Mouse (Mus musculus) MEL (cell line): ENCODE data around the gene Cd37. TPM values are rescaled to one million over a fixed set of nuclear protein-coding genes. Genes with fewer than 3 reads are reported as not detected.

Source experiments
- DNase-seq: peaks from one replicate; pipeline ENCODE4 v3.0.0; 2011; ENCODE audit warnings: low read depth, low spot score
- H3K27ac ChIP-seq: 2 replicates; pipeline ENCODE4 v1.5.1; 2012; ENCODE audit warnings: low read depth, mild to moderate bottlenecking, control low read depth, low read length, moderate library complexity; ENCODE audit not compliant: control insufficient read depth
- H3K27me3 ChIP-seq, 2 experiments: fragments of 150-350 bp in 1 of 2; sonication (generic) in 1 of 2; 2 replicates each; pipeline ENCODE4 v1.6.1; 2012; ENCODE audit warnings: low read length in 2 of 2, mild to moderate bottlenecking in 2 of 2, improper control_type of control experiment in 1 of 2, moderate library complexity in 1 of 2; ENCODE audit not compliant: insufficient read depth in 2 of 2, control insufficient read depth in 1 of 2
- H3K36me3 ChIP-seq, 2 experiments: 2 replicates each; pipeline ENCODE4 v1.6.1; 2012 to 2014; ENCODE audit warnings: low read length in 2 of 2, improper control_type of control experiment in 1 of 2, inconsistent platforms in 1 of 2, mild to moderate bottlenecking in 1 of 2; ENCODE audit not compliant: insufficient read depth in 2 of 2, control insufficient read depth in 1 of 2
- H3K4me1 ChIP-seq, 2 experiments: fragments of 150-350 bp in 1 of 2; sonication (generic) in 1 of 2; 2 replicates each; pipeline ENCODE4 v1.6.1; 2012; ENCODE audit warnings: low read length in 2 of 2, improper control_type of control experiment in 1 of 2, mild to moderate bottlenecking in 1 of 2; ENCODE audit not compliant: insufficient read depth in 2 of 2, control insufficient read depth in 1 of 2
- H3K4me3 ChIP-seq, 2 experiments: fragments of 150-350 bp in 1 of 2; sonication (generic) in 1 of 2; 2 replicates each; pipeline ENCODE4 v1.5.1; 2012; ENCODE audit warnings: low read depth in 2 of 2, low read length in 2 of 2, mild to moderate bottlenecking in 2 of 2, moderate library complexity in 2 of 2, control low read depth in 1 of 2, improper control_type of control experiment in 1 of 2; ENCODE audit not compliant: control insufficient read depth in 1 of 2, insufficient read depth in 1 of 2
- H3K79me2 ChIP-seq: 2 replicates; pipeline ENCODE4 v1.6.1; 2012; ENCODE audit warnings: mild to moderate bottlenecking, low read length, moderate library complexity; ENCODE audit not compliant: control insufficient read depth, poor library complexity, insufficient read depth
- H3K9ac ChIP-seq: 2 replicates; pipeline ENCODE4 v1.6.1; 2012; ENCODE audit warnings: low read depth, mild to moderate bottlenecking, control low read depth, low read length, moderate library complexity; ENCODE audit not compliant: control insufficient read depth, poor library complexity, severe bottlenecking
- H3K9me3 ChIP-seq: fragments of 150-350 bp; sonication (generic); replicated peaks from 2 replicates; pipeline ENCODE4 v1.6.1; 2012; ENCODE audit warnings: mild to moderate bottlenecking, low read length, improper control_type of control experiment, moderate library complexity; ENCODE audit not compliant: insufficient read depth
- CHD1 ChIP-seq: IDR thresholded peaks from 2 replicates; pipeline ENCODE4 v1.6.1; 2012; ENCODE audit warnings: low read depth, mild to moderate bottlenecking, inconsistent platforms, low read length, improper control_type of control experiment
- CTCF ChIP-seq, 3 experiments: IDR thresholded peaks in 2 of 3; conservative IDR thresholded peaks in 1 of 3; 2 replicates each; pipeline ENCODE4 v1.5.1; 2011 to 2012; ENCODE audit warnings: low read length in 3 of 3, low read depth in 2 of 3, mild to moderate bottlenecking in 2 of 3, improper control_type of control experiment in 1 of 3, inconsistent platforms in 1 of 3, mixed read lengths in 1 of 3, moderate library complexity in 1 of 3; ENCODE audit not compliant: control insufficient read depth in 1 of 3, insufficient read depth in 1 of 3, poor library complexity in 1 of 3, severe bottlenecking in 1 of 3
- EP300 ChIP-seq, 2 experiments: IDR thresholded peaks; 2 replicates each; pipeline ENCODE4 v1.6.1; 2011; ENCODE audit warnings: improper control_type of control experiment in 2 of 2, low read length in 2 of 2, low read depth in 1 of 2, mild to moderate bottlenecking in 1 of 2
- ETS1 ChIP-seq: IDR thresholded peaks from 2 replicates; pipeline ENCODE4 v1.6.1; 2012; ENCODE audit warnings: low read depth, mild to moderate bottlenecking, inconsistent platforms, low read length, improper control_type of control experiment, moderate library complexity
- GABPA ChIP-seq: IDR thresholded peaks from 2 replicates; pipeline ENCODE4 v1.6.1; 2012; ENCODE audit warnings: low read depth, mild to moderate bottlenecking, inconsistent platforms, low read length, improper control_type of control experiment, moderate library complexity
- HCFC1 ChIP-seq: IDR thresholded peaks from 2 replicates; pipeline ENCODE4 v1.6.1; 2012; ENCODE audit warnings: low read depth, mild to moderate bottlenecking, inconsistent platforms, low read length, improper control_type of control experiment, moderate library complexity
- KAT2A ChIP-seq: conservative IDR thresholded peaks from 2 replicates; pipeline ENCODE4 v1.6.1; 2012; ENCODE audit warnings: low read depth, low read length, improper control_type of control experiment, inconsistent platforms
- MAFK ChIP-seq: IDR thresholded peaks from 2 replicates; pipeline ENCODE4 v1.6.1; 2011; ENCODE audit warnings: low read depth, mild to moderate bottlenecking, low read length, improper control_type of control experiment, borderline replicate concordance
- MAX ChIP-seq: IDR thresholded peaks from 2 replicates; pipeline ENCODE4 v1.6.1; 2011; ENCODE audit warnings: low read length, improper control_type of control experiment
- MEF2A ChIP-seq: IDR thresholded peaks from 2 replicates; pipeline ENCODE4 v1.6.1; 2014; ENCODE audit warnings: low read depth, mild to moderate bottlenecking, inconsistent platforms, low read length, improper control_type of control experiment; ENCODE audit not compliant: poor library complexity, insufficient replicate concordance, severe bottlenecking; ENCODE audit errors: extremely low read depth
- MXI1 ChIP-seq: IDR thresholded peaks from 2 replicates; pipeline ENCODE4 v1.6.1; 2011; ENCODE audit warnings: mild to moderate bottlenecking, low read depth, low read length, improper control_type of control experiment
- MYC ChIP-seq: IDR thresholded peaks from 2 replicates; pipeline ENCODE4 v1.6.1; 2011; ENCODE audit warnings: low read depth, mild to moderate bottlenecking, low read length, improper control_type of control experiment, moderate library complexity
- POLR2A ChIP-seq, 2 experiments: IDR thresholded peaks; 2 replicates each; pipeline ENCODE4 v1.6.1; 2011 to 2012; ENCODE audit warnings: low read length in 2 of 2, mild to moderate bottlenecking in 2 of 2, control low read depth in 1 of 2, improper control_type of control experiment in 1 of 2, low read depth in 1 of 2, moderate library complexity in 1 of 2; ENCODE audit not compliant: control insufficient read depth in 1 of 2, insufficient read depth in 1 of 2, poor library complexity in 1 of 2
- POLR2AphosphoS2 ChIP-seq: IDR thresholded peaks from 2 replicates; pipeline ENCODE4 v1.6.1; 2011; ENCODE audit warnings: low read length, improper control_type of control experiment
- UBTF ChIP-seq: IDR thresholded peaks from 2 replicates; pipeline ENCODE4 v1.6.1; 2012; ENCODE audit warnings: low read depth, mild to moderate bottlenecking, inconsistent platforms, low read length, improper control_type of control experiment, moderate library complexity, borderline replicate concordance; ENCODE audit not compliant: insufficient read depth
- USF2 ChIP-seq, 2 experiments: IDR thresholded peaks; 2 replicates each; pipeline ENCODE4 v1.6.1; 2011 to 2012; ENCODE audit warnings: improper control_type of control experiment in 2 of 2, low read length in 2 of 2, borderline replicate concordance in 1 of 2, inconsistent platforms in 1 of 2, low read depth in 1 of 2, mild to moderate bottlenecking in 1 of 2; ENCODE audit not compliant: insufficient read depth in 1 of 2
- ZC3H11A ChIP-seq: IDR thresholded peaks from 2 replicates; pipeline ENCODE4 v1.6.1; 2012; ENCODE audit warnings: low read depth, mild to moderate bottlenecking, inconsistent platforms, low read length, improper control_type of control experiment
- ZKSCAN1 ChIP-seq: IDR thresholded peaks from 2 replicates; pipeline ENCODE4 v1.6.1; 2012; ENCODE audit warnings: low read depth, mild to moderate bottlenecking, inconsistent platforms, low read length, improper control_type of control experiment, moderate library complexity
- ZMIZ1 ChIP-seq: IDR thresholded peaks from 2 replicates; pipeline ENCODE4 v1.6.1; 2012; ENCODE audit warnings: low read depth, mild to moderate bottlenecking, inconsistent platforms, low read length, improper control_type of control experiment, moderate library complexity
- ZNF384 ChIP-seq: IDR thresholded peaks from 2 replicates; pipeline ENCODE4 v1.6.1; 2012; ENCODE audit warnings: low read depth, mild to moderate bottlenecking, inconsistent platforms, low read length, improper control_type of control experiment
- polyA plus RNA-seq, 2 experiments: library from polyadenylated mRNA; stranded (reverse) in 1 of 2; unstranded in 1 of 2; fragments of >175 nt in 1 of 2; fragments of >200 nt in 1 of 2; gene quantifications; 2 replicates each; pipeline versions ENCODE4 v1.2.1 to v1.2.4; 2012; ENCODE audit warnings: low replicate concordance in 2 of 2, low read depth in 1 of 2; ENCODE audit not compliant: insufficient read length in 2 of 2, insufficient read depth in 1 of 2, missing spikeins in 1 of 2
- total RNA-seq: library from RNA; depleted of rRNA; stranded (reverse); fragments of 300-350 nt; gene quantifications from 2 replicates; pipeline ENCODE4 v1.2.3, GENCODE M21; 2012

Cd37 gene
- total and polyA plus RNA-seq, 3 experiments = 22.4 to 111 TPM; not detected in 1

DNA sequence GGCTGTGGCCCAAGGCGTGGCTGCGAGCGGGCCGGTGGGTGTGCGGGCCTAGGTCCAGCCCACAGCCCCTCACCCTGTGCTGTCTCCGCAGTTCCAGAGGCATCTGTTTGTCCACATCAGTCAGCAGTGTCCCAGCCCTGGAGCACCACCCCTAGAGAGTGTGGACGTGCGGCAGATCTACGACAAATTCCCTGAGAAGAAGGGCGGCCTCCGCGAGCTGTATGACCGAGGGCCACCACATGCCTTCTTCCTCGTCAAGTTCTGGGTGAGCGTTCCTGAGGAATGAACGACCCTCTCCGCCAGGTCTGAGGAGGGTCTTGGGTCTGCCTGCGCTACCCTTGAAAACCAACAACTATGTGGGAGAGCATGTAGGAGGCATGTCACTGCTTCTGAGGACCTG, 10.4 kb downstream of the Cd37 start:
- DNase-seq = no peak
- Histone ChIP-seq H3K27ac (no peak overlapping the region), H3K9ac (no peak overlapping the region), H3K4me1 (no peaks in the 10 kb centered on the region; a peak in 2 of 4 replicates), H3K79me2 (no peaks in the 10 kb centered on the region), H3K9me3 (no peaks in the 10 kb centered on the region), H3K36me3 (0 out of 4 replicates have a peak, but pooled peaks cover 0 to 2% of the 10 kb centered on the region in 2 experiments), H3K27me3 (peaks cover 4 to 5% of the 10 kb centered on the region in 2 experiments), H3K4me3 (no peak overlapping the region)
- TF ChIP-seq POLR2AphosphoS2 (no peak), USF2 (IDR thresholded peaks at IDR 0.05; ENCODE audit: borderline replicate concordance in 1 of 2, insufficient read depth in 1 of 2, low read depth in 1 of 2, low read length in 2 of 2) (no peak), ZKSCAN1 (no peak)

DNA sequence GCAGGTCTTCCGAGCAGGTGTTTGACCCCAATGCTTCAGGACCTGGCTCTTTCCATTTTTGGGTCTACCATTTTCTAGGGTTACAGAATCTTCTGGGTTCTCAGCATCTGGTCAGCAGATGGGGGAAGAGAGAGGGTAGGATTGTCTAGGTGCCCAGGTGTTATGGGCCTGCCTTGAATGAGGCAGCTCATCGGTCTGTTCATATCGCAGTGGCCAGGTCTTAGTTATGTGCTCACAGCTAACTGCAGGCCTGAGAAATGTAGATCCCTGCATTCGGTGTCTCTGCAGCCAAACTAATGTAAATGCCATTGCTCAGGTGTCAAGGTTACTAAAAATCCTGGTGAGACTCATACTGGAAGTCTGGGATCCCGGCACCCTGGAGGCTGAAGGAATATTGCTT, 12.5 kb downstream of the Cd37 start:
- DNase-seq = no peak
- no peak for TF ChIP-seq ZMIZ1
- no peak for TF ChIP-seq ETS1
- TF ChIP-seq MXI1 = no peak
- no peak for TF ChIP-seq MAX
- H3K27me3 ChIP-seq = peaks cover 4 to 5% of the 10 kb centered on the region in 2 experiments

DNA sequence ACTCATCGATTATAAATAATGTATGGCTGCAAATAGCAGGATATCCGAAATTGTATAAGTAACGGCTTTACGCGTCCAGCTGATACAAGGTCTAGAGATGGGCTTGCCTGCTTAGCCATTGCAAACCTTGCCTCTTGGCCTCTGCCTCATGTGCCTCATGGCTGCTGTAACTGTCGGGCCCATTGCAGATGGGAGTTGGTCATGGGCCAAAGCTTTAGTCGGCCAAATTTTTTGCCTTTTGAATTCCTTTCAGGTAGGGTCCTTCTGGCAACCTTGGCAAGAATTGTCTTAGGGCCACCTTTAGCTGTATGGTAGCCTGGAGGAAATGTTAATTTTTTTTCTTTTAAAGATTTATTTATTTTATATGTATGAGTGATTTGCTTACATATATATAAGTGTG, 14.1 kb downstream of the Cd37 start:
- peaks cover 4 to 5% of the 10 kb centered on the region in 2 experiments for H3K27me3 ChIP-seq
- peaks cover 0 to 2% of the 10 kb centered on the region in 2 experiments; a peak in 1 of 4 replicates for H3K4me1 ChIP-seq
- H3K27ac ChIP-seq = no peak overlapping the region
- no peak overlapping the region for H3K9ac ChIP-seq
- H3K36me3 ChIP-seq = no peaks in the 10 kb centered on the region
- no peak overlapping the region for H3K4me3 ChIP-seq
- no peaks in the 10 kb centered on the region for H3K9me3 ChIP-seq
- no peak for DNase-seq
- no peaks in the 10 kb centered on the region for H3K79me2 ChIP-seq
- TF ChIP-seq HCFC1 = no peak
- no peak for TF ChIP-seq CHD1
- TF ChIP-seq ZKSCAN1 = no peak
- TF ChIP-seq ETS1 = no peak
- TF ChIP-seq ZMIZ1 = no peak
- no peak for TF ChIP-seq UBTF
- no peak for TF ChIP-seq GABPA
- TF ChIP-seq CTCF (IDR thresholded peaks at IDR 0.05 in 2 of 3, conservative IDR thresholded peaks at IDR 0.05 in 1 of 3; ENCODE audit: control insufficient read depth in 1 of 3, insufficient read depth in 1 of 3, low read depth in 2 of 3, low read length in 3 of 3, poor library complexity in 1 of 3, severe bottlenecking in 1 of 3) = no peak
- TF ChIP-seq ZC3H11A = no peak
- no peak for TF ChIP-seq POLR2A (IDR thresholded peaks at IDR 0.05; ENCODE audit: control insufficient read depth in 1 of 2, insufficient read depth in 1 of 2, low read depth in 1 of 2, low read length in 2 of 2, poor library complexity in 1 of 2)
- TF ChIP-seq EP300 (IDR thresholded peaks at IDR 0.05; ENCODE audit: low read depth in 1 of 2, low read length in 2 of 2) = no peak
- no peak for TF ChIP-seq MYC
- no peak for TF ChIP-seq KAT2A
- no peak for TF ChIP-seq MAFK
- no peak for TF ChIP-seq MEF2A
- TF ChIP-seq ZNF384 = no peak
- no peak for TF ChIP-seq MXI1

More for the DNA sequence above, 12.5 kb downstream of the Cd37 start:
- Histone ChIP-seq H3K79me2 (no peaks in the 10 kb centered on the region), H3K36me3 (no peaks in the 10 kb centered on the region), H3K4me3 (no peak overlapping the region), H3K4me1 (peaks cover 0 to 2% of the 10 kb centered on the region in 2 experiments; a peak in 1 of 4 replicates), H3K9ac (no peak overlapping the region), H3K27ac (no peak overlapping the region), H3K9me3 (no peaks in the 10 kb centered on the region)
